Mouse (Mus musculus): ENCODE results near the gene Usp54.

Gene Usp54

GRCm38 (mm10) chr14:20607396-20608126 lies 33.3 kb downstream of the Usp54 start:
- peak; percentile 50 for DNase-seq

GRCm38 (mm10) chr14:20601287-20601686 lies 39.6 kb downstream of the Usp54 start:
- DNase-seq, result no peak

- no peak for DNase-seq
These were observed 40.7 kb downstream of the Usp54 start for GRCm38 (mm10) chr14:20600203-20600602.

- DNase-seq, result no peak
These were observed 41.3 kb downstream of the Usp54 start for GRCm38 (mm10) chr14:20599542-20599941.

GRCm38 (mm10) chr14:20595781-20596180 lies 45.1 kb downstream of the Usp54 start:
- no peak for DNase-seq

- no peak for DNase-seq
These were observed 53.4 kb downstream of the Usp54 start for GRCm38 (mm10) chr14:20587458-20587857.

GRCm38 (mm10) chr14:20578822-20579407 lies 61.9 kb downstream of the Usp54 start:
- no peak for DNase-seq

GRCm38 (mm10) chr14:20576179-20576578 lies 64.7 kb downstream of the Usp54 start:
- DNase-seq, result peak; percentile 49

- DNase-seq, result peak; percentile 22
These were observed 67.7 kb downstream of the Usp54 start for GRCm38 (mm10) chr14:20573196-20573595.

- DNase-seq, result no peak
These were observed 75.4 kb downstream of the Usp54 start for GRCm38 (mm10) chr14:20565256-20566021.

GRCm38 (mm10) chr14:20564692-20565091 lies 76.2 kb downstream of the Usp54 start:
- no peak for DNase-seq

GRCm38 (mm10) chr14:20561897-20562296 lies 79.0 kb downstream of the Usp54 start:
- no peak for DNase-seq

- DNase-seq, result peak; percentile 30
These were observed 90.7 kb downstream of the Usp54 start for GRCm38 (mm10) chr14:20550136-20550535.

GRCm38 (mm10) chr14:20546415-20546814 lies 94.4 kb downstream of the Usp54 start, which contains the start of gene Ppp3cb:
Gene Ppp3cb (minus strand): TSS chr14:20546573.
- DNase-seq, result no peak

- peak; percentile 92 for DNase-seq
These were observed 95.1 kb downstream of the Usp54 start for GRCm38 (mm10) chr14:20545529-20546331.

GRCm38 (mm10) chr14:20544467-20545411 lies 96.1 kb downstream of the Usp54 start:
- DNase-seq, result no peak

- no peak for DNase-seq
These were observed 111.2 kb downstream of the Usp54 start for GRCm38 (mm10) chr14:20529643-20530042.

- DNase-seq, result no peak
These were observed 120.7 kb downstream of the Usp54 start for GRCm38 (mm10) chr14:20520179-20520578.

GRCm38 (mm10) chr14:20508424-20508823 lies 132.4 kb downstream of the Usp54 start:
- no peak for DNase-seq

GRCm38 (mm10) chr14:20502966-20503365 lies 137.9 kb downstream of the Usp54 start:
- no peak for DNase-seq

- DNase-seq, result no peak
These were observed 140.9 kb downstream of the Usp54 start for GRCm38 (mm10) chr14:20499982-20500381.
